ENCODE assay signal across 15 mouse cellular contexts in genomic region chr7:128310229-128310688, GRCm38 (mm10). TPM values are rescaled to one million over a fixed set of nuclear protein-coding genes. Genes with fewer than 3 reads are reported as not detected.
DNase-seq lines count a peak whose midpoint lies in the region; ATAC-seq and TF ChIP-seq lines count a peak whose summit lies in the region.
"Had no signal": no experiment of that assay in that cellular context is flagged by ENCODE, and none has a peak within 500 bp of the region (broad histone marks: within the 10 kb centered on the region; RNA-seq: fewer than 3 reads in every experiment).

No protein-coding gene starts in this region.

- no peak for TF ChIP-seq EP300 in liver, postnatal 0 days (IDR thresholded peaks at IDR 0.05; ENCODE audit: low read depth)

- ATAC-seq in heart, embryonic 12.5 days (ENCODE audit: insufficient number of reproducible peaks, low FRiP score), result no peak
- ATAC-seq in erythroid progenitor cell, adult 5-6 weeks (replicated peaks; ENCODE audit: low FRiP score, poor library complexity, severe bottlenecking), result peak; percentile 76
- ATAC-seq in liver, postnatal 0 days, result peak; percentile 58
- ATAC-seq: CD4-positive, CD25-positive, alpha-beta regulatory T cell, adult 4 months; midbrain, embryonic 15.5 days had no signal

- H3K4me1 ChIP-seq in heart, embryonic 12.5 days (replicated peaks), result peaks cover 14% of the 10 kb centered on the region
- peaks cover 7% of the 10 kb centered on the region for H3K4me1 ChIP-seq in liver, postnatal 0 days (ENCODE audit: insufficient read depth)
- H3K4me1 ChIP-seq: forebrain, embryonic 12.5 days; midbrain, embryonic 15.5 days had no signal

- 13% methylated on average over 8 of the region's 8 CpGs for WGBS in heart, embryonic 12.5 days
- WGBS in liver, postnatal 0 days (ENCODE audit: insufficient replicate concordance), result 34% methylated on average over 8 of the region's 8 CpGs

- no peak overlapping the region for H3K4me3 ChIP-seq in heart, embryonic 12.5 days
- no peak overlapping the region for H3K4me3 ChIP-seq in liver, postnatal 0 days (ENCODE audit: low read depth, low read length)
- H3K4me3 ChIP-seq: forebrain, embryonic 12.5 days; midbrain, embryonic 15.5 days had no signal

- H3K9ac ChIP-seq in heart, embryonic 12.5 days, result no peak overlapping the region
- no peak overlapping the region for H3K9ac ChIP-seq in liver, postnatal 0 days (replicated peaks)
- H3K9ac ChIP-seq: forebrain, embryonic 12.5 days; midbrain, embryonic 15.5 days had no signal

- H3K4me2 ChIP-seq in heart, embryonic 12.5 days, result no peak overlapping the region
- peak overlapping the region; percentile 40 for H3K4me2 ChIP-seq in liver, postnatal 0 days (ENCODE audit: low read depth, low read length)
- H3K4me2 ChIP-seq: forebrain, embryonic 12.5 days; midbrain, embryonic 15.5 days had no signal

- H3K9me3 ChIP-seq in heart, embryonic 12.5 days (replicated peaks), result no peaks in the 10 kb centered on the region
- H3K9me3 ChIP-seq in liver, postnatal 0 days (ENCODE audit: low read length), result no peaks in the 10 kb centered on the region
- H3K9me3 ChIP-seq: forebrain, embryonic 12.5 days; midbrain, embryonic 15.5 days had no signal

- TF ChIP-seq CTCF in liver, postnatal 0 days (IDR thresholded peaks at IDR 0.05; ENCODE audit: low read depth), result no peak

- no peak overlapping the region for H3K27ac ChIP-seq in heart, embryonic 12.5 days (ENCODE audit: poor library complexity, severe bottlenecking)
- no peak overlapping the region for H3K27ac ChIP-seq in liver, postnatal 0 days (ENCODE audit: low read depth)
- H3K27ac ChIP-seq: forebrain, embryonic 12.5 days; midbrain, embryonic 15.5 days had no signal

- H3K36me3 ChIP-seq in heart, embryonic 12.5 days, result no peaks in the 10 kb centered on the region
- H3K36me3 ChIP-seq in liver, postnatal 0 days (replicated peaks; ENCODE audit: insufficient read depth, low read length), result no peaks in the 10 kb centered on the region
- H3K36me3 ChIP-seq: forebrain, embryonic 12.5 days; midbrain, embryonic 15.5 days had no signal

- H3K27me3 ChIP-seq in heart, embryonic 12.5 days (replicated peaks), result no peaks in the 10 kb centered on the region
- peaks cover 6% of the 10 kb centered on the region; the same call in 1 of the 2 replicates for H3K27me3 ChIP-seq in liver, postnatal 0 days (ENCODE audit: insufficient read depth, low read length)
- H3K27me3 ChIP-seq: forebrain, embryonic 12.5 days; midbrain, embryonic 15.5 days had no signal

- DNase-seq in heart, adult 11 months, result peak; percentile 94
- peak; percentile 69 for DNase-seq in NIH3T3 (ENCODE audit: low read depth)
- no peak for DNase-seq in liver, postnatal 0 days
- DNase-seq in neural tube, embryonic 10.5 days (ENCODE audit: extremely low spot score, low spot score), result no peak
- no peak for DNase-seq in cerebellum, adult 8-10 months
- DNase-seq in layer of hippocampus, postnatal 14 days (ENCODE audit: low spot score in 2 of 2), result no peak
- DNase-seq: cerebellum, postnatal 36 days had no signal

RNA-seq across cellular contexts. Expression of gene BC017158, which starts 12.3 kb away (rescaled TPM):
- 20.0 and 22.5 TPM in 2 replicates for polyA plus RNA-seq in heart, embryonic 12.5 days (2016; fragmentation: Nextera tagmentation; extraction: Ambion mirVana)
- total RNA-seq in erythroid progenitor cell, adult 5-6 weeks (2015; ENCODE audit: low replicate concordance), result 90.5 and 137 TPM in 2 replicates
- 85.2 and 107 TPM in 2 replicates for total RNA-seq in erythroid progenitor cell, adult 5-6 weeks (2017; ENCODE audit: low replicate concordance)
- 9.4 and 9.6 TPM in 2 replicates for polyA plus RNA-seq in liver, postnatal 0 days (2015; fragmentation: Nextera tagmentation; extraction: Ambion mirVana)
- 10 to 100 TPM; 23.6 to 24.6 TPM for total RNA-seq in layer of hippocampus, postnatal 14 days (2021)

RNA-seq across cellular contexts. Expression of gene Slc5a2, which starts 44.8 kb away (rescaled TPM):
- 0.11 and 0.23 TPM in 2 replicates for polyA plus RNA-seq in heart, embryonic 12.5 days (2016; fragmentation: Nextera tagmentation; extraction: Ambion mirVana)
- 2.5 TPM in 1 of 2 replicates, not detected in the other for total RNA-seq in erythroid progenitor cell, adult 5-6 weeks (2015; ENCODE audit: low replicate concordance)
- total RNA-seq in erythroid progenitor cell, adult 5-6 weeks (2017; ENCODE audit: low replicate concordance), result 1.3 TPM in 1 of 2 replicates, not detected in the other
- polyA plus RNA-seq in liver, postnatal 0 days (2015; fragmentation: Nextera tagmentation; extraction: Ambion mirVana), result 1.3 and 1.8 TPM in 2 replicates
- total RNA-seq in layer of hippocampus, postnatal 14 days (2021), result not detected
- total RNA-seq: granulocyte monocyte progenitor cell, adult 5-6 weeks; layer of hippocampus, adult 8-10 months; liver, adult 2 months had no signal
- polyA plus RNA-seq: forebrain, embryonic 12.5 days; liver, adult 2 months had no signal

Comparison
In these comparisons a context has a peak if more than half of its experiments do, and no peak if none do; other contexts are left out.
1. DNase-seq: peak in heart, adult 11 months (single experiment) and NIH3T3 (single experiment); none in liver, postnatal 0 days (single experiment), neural tube, embryonic 10.5 days (single experiment), cerebellum, adult 8-10 months (single experiment) and layer of hippocampus, postnatal 14 days (0 of 2).